Mouse (Mus musculus): ENCODE measurements around the gene Shisa5.

Shisa5 gene

GRCm38 (mm10) chr9:109038086-109038895 lies at the start of gene Shisa5:
Gene Shisa5, plus strand, starts transcription at chr9:109038565.
- DNase-seq (ENCODE audit: low read depth) = no peak

GRCm38 (mm10) chr9:108989802-108990461 lies 48.4 kb upstream of the Shisa5 start:
- no peak for DNase-seq (ENCODE audit: low read depth)

- no peak for DNase-seq (ENCODE audit: low read depth)
These were observed 47.9 kb upstream of the Shisa5 start for GRCm38 (mm10) chr9:108990462-108990820.

- peak; percentile 99 for DNase-seq (ENCODE audit: low read depth)
These were observed 46.8 kb upstream of the Shisa5 start, which contains the start of gene Pfkfb4 for GRCm38 (mm10) chr9:108991428-108992084. Gene Pfkfb4, plus strand, starts transcription at chr9:108991778.

- no peak for DNase-seq (ENCODE audit: low read depth)
These were observed 46.3 kb upstream of the Shisa5 start for GRCm38 (mm10) chr9:108992085-108992469.

- no peak for DNase-seq (ENCODE audit: low read depth)
These were observed 45.6 kb upstream of the Shisa5 start for GRCm38 (mm10) chr9:108992620-108993361.

GRCm38 (mm10) chr9:108996411-108996810 lies 42.0 kb upstream of the Shisa5 start:
- no peak for DNase-seq (ENCODE audit: low read depth)

GRCm38 (mm10) chr9:108998287-108999166 lies 39.8 kb upstream of the Shisa5 start:
- DNase-seq (ENCODE audit: low read depth) = no peak

- DNase-seq (ENCODE audit: low read depth) = no peak
These were observed 39.2 kb upstream of the Shisa5 start for GRCm38 (mm10) chr9:108999167-108999526.

- DNase-seq (ENCODE audit: low read depth) = peak; percentile 67
These were observed 37.6 kb upstream of the Shisa5 start for GRCm38 (mm10) chr9:109000726-109001125.

GRCm38 (mm10) chr9:109003201-109003600 lies 35.2 kb upstream of the Shisa5 start:
- peak; percentile 66 for DNase-seq (ENCODE audit: low read depth)

GRCm38 (mm10) chr9:109007025-109007780 lies 31.2 kb upstream of the Shisa5 start:
- no peak for DNase-seq (ENCODE audit: low read depth)

- no peak for DNase-seq (ENCODE audit: low read depth)
These were observed 30.3 kb upstream of the Shisa5 start for GRCm38 (mm10) chr9:109008081-109008480.

GRCm38 (mm10) chr9:109008994-109009635 lies 29.2 kb upstream of the Shisa5 start:
- no peak for DNase-seq (ENCODE audit: low read depth)

- DNase-seq (ENCODE audit: low read depth) = no peak
These were observed 28.6 kb upstream of the Shisa5 start for GRCm38 (mm10) chr9:109009636-109010315.

GRCm38 (mm10) chr9:109010316-109010690 lies 28.1 kb upstream of the Shisa5 start:
- no peak for DNase-seq (ENCODE audit: low read depth)

- DNase-seq (ENCODE audit: low read depth) = no peak
These were observed 23.0 kb upstream of the Shisa5 start for GRCm38 (mm10) chr9:109015397-109015796.

GRCm38 (mm10) chr9:109016973-109017604 lies 21.3 kb upstream of the Shisa5 start:
- DNase-seq (ENCODE audit: low read depth) = no peak

- no peak for DNase-seq (ENCODE audit: low read depth)
These were observed 16.9 kb upstream of the Shisa5 start for GRCm38 (mm10) chr9:109021428-109021827.

Data from c-Kit-positive CD71-negative TER-119-negative erythroid progenitor cells, embryonic 14.5 days (primary cell).